Mouse (Mus musculus) A20 (cell line): ENCODE data around the gene Rgl1.
"Not testable (repeated sequence)": the region's sequence is repeated elsewhere in the genome, so short reads cannot be mapped to it uniquely, and the experiment has no call there.

Experiments used
- DNase-seq: peaks from one replicate; pipeline ENCODE4 v3.0.0-alpha.2; 2011; ENCODE audit warnings: low read depth, low spot score

Rgl1 gene

GRCm38 (mm10) chr1:152659961-152660360 is 106.2 kb downstream of the Rgl1 start:
- no peak for DNase-seq

GRCm38 (mm10) chr1:152656601-152657000 is 109.5 kb downstream of the Rgl1 start:
- no peak for DNase-seq

GRCm38 (mm10) chr1:152654851-152655250 is 111.3 kb downstream of the Rgl1 start:
- DNase-seq = no peak

DNA sequence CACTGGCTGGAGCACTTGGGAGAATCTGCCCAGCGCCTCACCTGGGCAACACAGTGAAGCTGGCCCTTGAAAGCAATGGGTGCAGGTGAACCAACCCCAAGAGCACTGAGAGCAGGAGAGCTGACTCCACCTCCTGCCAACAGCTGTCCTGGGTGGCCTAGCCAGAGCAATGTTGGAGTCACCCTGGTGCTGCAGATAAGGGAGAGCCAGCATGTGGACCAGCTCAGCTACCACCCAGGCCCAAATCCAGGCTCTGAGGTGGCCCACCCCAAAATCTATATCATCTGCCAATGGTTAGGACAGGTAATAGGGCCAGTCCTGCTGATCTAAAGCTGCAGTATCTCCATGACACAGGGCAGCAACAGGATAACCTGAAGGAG is 114.7 kb downstream of the Rgl1 start:
- no peak for DNase-seq

DNA sequence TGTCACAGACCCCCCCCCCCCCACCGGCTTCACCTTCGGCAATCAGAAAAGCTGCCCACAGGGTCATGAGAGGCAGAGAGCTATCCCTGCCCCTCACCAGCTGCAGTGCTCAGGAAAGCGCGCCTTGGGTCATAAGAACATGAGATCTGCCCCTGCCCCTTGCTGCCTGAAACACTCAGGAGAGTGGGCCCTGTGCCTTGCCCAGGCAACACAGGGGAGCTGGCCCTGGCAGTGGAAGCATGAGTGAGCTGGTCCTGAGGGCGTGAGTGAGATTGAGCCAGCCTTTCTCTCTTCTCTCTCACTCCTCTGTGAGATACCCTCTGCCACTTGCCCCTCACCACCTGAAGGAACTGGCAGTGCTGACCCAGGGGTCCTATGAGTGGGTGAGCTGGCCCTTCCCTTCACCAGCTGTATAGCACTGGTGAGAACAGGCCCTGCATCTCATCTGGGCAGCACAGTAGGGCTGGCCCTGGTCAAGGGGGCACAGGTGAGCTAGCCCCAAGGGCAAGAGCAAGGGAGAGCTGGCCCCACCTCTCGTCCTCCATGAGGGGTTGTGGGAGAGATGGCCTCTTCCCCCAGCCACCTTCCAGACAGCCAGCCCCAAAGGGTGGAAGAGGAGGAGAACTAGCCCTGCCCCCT is 115.2 kb downstream of the Rgl1 start:
- no peak for DNase-seq

- DNase-seq = no peak
Observed at GRCm38 (mm10) chr1:152648052-152648451, 118.1 kb downstream of the Rgl1 start.

DNA sequence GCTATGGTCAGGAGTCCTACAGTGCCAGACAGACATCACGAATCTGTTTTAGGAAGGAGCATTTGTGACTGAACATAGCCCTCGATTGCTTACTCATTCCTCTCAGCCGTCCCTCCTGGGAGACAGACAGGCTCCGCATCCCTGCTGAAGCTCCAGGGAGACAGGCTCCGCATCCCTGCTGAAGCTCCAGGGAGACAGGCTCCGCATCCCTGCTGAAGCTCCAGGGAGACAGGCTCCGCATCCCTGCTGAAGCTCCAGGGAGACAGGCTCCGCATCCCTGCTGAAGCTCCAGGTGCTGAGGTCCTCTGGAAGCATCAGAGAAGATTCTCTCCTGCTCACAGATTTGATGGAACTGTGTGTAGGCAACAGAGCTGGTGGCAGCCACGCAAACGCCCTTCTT is 123.9 kb downstream of the Rgl1 start:
- not testable (repeated sequence) for DNase-seq

DNA sequence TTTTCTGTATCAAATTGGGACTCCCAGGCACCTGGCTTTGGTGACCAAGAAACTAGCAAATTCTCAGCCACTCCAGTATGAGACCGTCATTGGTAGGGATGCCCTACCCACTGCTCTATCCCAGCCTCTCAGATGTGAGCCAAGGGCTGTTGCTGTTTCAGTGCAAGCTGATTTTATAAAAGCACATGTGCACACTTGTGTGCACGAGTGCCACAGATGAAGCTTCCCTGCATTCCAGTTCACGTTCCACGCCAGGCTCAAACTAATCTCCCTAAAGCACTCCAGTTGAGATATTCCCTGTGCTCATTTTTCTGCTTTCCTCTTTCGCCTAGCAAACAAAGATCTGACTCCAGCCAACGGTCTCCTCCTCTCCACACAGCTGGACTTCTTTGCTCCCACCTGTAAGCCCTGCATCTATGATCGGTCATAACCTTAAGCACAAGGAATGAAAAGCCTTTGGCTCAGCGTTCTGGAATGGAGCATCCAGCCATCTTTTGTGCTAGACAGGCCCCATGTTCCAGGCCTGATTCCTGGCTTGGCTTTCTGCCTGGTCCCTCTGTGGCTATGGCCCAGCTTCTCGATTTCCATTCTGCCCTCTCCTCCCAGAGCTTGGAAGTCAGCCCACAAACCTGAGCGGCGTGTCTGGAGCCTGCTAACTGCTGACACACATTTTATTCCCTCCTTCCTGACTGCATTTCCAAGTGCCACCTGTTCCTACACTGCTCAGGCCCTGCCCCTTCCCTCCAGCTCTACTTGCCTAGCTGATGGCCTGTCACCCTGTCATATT is 125.8 kb downstream of the Rgl1 start:
- DNase-seq = no peak

GRCm38 (mm10) chr1:152639344-152639743 is 126.8 kb downstream of the Rgl1 start:
- no peak for DNase-seq

DNA sequence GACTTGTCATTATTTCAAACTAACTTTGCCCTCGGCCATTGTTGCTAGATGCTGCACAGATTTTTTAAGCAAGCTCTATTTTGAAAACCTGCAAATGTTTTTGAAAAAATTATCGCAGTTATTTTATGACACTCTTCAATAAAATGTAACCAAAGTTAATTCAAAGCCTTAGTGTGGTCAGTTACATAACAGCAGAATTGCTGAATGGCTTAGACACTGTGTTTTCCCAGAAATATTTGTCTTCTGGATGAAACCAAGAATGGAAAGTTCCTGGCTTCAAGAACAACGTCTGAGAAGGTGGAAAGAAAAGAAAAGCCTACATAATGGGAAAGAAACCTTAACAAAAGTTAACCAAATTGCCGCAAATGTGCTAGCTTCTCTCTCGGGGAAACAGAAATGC is 131.5 kb downstream of the Rgl1 start:
- DNase-seq = no peak

DNA sequence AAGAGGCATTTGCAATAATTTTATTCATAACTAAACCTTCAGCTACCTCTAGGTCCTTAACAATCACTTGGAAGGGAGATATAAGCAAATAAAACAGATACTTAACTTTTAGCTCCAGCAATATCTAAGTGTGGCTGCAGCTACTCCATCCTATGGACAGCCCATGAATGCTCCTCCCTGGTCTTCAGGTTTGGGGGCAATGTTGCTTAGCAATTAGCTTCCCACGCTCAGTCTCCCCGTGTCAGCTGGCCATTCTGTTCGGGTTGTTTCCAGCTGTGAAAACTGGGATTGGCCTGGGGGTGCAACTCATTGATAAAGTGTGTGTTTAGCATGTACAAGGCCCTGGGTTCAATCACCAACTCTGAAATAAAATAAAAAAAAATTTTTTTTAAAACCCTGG is 136.4 kb downstream of the Rgl1 start:
- no peak for DNase-seq

GRCm38 (mm10) chr1:152625651-152626050 is 140.5 kb downstream of the Rgl1 start:
- DNase-seq = no peak

GRCm38 (mm10) chr1:152624644-152625454 is 141.3 kb downstream of the Rgl1 start:
- DNase-seq = no peak

GRCm38 (mm10) chr1:152623375-152624270 is 142.5 kb downstream of the Rgl1 start:
- no peak for DNase-seq

- no peak for DNase-seq
Observed at GRCm38 (mm10) chr1:152622765-152623211, 143.4 kb downstream of the Rgl1 start.

DNA sequence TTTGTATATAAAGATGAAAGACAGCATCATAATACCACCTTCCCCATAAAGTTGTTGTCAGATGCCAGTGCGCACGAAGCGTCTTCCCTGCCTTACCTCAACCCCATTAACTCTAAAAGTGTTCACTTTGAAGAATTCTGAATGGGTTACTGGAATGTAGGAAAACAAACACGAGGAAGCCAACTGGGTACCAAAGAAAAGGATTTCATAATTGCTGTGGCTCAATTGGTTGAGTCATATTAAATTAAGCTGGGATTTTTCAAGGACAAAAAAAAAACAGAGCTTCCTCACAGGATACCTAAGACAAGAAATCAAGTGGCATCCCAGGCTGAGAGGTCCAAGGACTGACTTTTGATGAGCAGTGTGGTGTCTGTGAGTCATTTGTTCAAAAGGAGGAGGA is 144.5 kb downstream of the Rgl1 start:
- DNase-seq = no peak

- DNase-seq = no peak
Observed at GRCm38 (mm10) chr1:152619396-152619795, 146.8 kb downstream of the Rgl1 start.

- no peak for DNase-seq
Observed at GRCm38 (mm10) chr1:152618896-152619295, 147.3 kb downstream of the Rgl1 start.

DNA sequence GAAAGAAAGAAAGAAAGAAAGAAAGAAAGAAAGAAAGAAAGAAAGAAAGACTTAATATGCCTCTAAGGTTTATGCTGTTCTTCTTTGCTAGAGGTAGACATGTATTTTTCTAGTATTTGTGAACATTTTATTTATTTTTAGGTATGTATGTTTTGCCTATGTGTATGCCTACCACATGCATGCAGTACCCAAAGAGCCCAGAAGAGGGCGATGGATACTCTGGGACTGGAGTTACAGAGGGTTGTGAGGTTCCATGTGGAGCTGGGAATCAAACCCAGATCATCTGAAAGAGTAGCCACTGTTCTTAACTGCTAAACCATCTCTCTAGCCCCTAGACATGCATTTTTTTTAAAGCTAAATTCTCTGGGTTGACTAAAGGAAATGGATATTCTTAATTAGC is 147.8 kb downstream of the Rgl1 start:
- no peak for DNase-seq

DNA sequence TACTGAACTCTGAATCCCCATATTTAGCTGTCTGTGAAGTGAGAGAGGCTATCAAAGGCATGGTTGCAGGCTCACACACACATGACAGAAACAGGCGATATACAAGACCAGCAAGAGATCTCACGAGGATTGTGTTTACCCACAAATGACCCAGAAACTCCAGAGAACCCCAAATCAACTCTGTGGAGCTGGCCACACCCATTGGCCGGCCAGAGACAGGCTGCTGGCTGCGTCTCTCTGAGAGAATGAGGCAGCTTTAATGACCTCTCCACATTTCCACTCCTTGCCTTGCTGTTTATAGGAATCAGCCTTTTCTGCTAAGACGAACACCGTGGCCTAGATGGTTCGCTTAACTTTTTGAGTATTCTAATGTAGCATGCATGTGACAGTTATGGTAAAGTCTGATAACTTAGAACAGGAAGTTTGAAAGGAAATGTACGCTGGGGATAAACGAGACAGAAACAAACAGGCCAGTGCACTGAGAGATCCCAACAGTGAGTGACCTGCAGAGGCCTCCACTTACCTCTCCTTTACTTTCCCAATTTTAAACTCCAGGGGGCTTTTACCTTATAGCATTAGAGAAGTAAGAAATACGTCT is 148.3 kb downstream of the Rgl1 start:
- no peak for DNase-seq

GRCm38 (mm10) chr1:152616777-152617057 is 149.4 kb downstream of the Rgl1 start:
- no peak for DNase-seq
